Mouse (Mus musculus): ENCODE measurements around the gene Fam174a.

Fam174a gene

DNA sequence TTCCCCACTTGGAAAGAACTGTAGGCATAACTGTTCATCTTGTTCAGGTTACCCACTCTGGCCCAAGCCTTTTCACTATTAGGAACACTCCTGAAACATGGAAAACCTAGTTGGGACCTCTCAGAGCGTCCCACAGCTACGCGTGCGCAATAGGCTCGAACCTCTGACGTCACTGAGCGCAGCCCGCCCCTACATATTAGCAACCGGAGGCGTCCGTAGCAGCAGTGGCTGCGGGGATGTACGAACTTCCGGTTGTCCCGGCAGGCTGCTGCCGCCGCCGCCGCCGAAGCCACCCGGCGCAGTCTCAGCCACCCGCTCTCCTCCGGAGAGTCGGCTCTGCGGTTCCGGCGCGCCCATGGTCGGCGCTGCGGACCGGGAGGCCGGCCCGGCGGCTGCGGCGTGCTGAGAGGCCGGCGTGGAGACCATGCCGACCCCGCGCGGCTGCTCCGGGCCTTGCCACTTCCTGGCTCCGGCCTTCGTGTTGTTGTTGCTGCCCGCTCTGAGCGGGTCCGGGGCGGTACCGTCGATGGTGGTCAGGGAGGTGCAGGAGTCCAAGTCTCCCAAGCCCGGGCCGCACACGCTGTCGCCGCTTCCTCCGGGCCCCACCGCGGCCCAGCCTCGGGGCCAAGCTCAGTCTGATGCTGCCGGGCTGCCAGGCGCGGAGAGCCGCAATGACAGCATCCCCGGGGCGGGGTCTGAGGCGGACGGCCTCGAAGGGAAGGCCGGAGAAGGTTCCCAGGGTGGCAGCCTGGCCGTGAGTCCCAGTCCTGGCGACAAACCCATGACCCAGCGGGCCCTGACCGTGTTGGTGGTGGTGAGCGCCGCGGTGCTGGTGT lies at the start of gene Fam174a:
TSS of gene Fam174a (plus strand) at position 231 of the 836 bp plus-strand sequence.
- peak; percentile 91 for DNase-seq (ENCODE audit: low read depth, low spot score)

DNA sequence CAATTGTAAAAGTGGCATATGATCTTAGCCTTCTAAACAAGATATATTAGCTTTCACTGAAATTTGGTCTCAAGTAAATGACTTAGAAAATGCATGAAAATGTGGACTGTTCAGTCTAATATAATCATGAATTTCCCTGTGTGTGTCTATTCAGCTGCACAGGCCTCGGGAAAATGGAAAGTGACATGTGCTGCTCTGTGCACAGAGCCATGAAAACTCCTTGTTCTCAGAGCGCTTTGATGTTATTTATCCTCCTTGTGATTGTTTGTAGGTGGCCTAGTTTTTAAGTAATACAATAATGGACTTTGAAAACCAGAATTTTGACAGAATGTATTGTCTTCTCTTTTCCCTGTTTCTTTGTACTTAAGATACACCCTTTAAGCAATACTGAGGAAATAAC lies 49.6 kb upstream of the Fam174a start:
- DNase-seq (ENCODE audit: low read depth, low spot score), result no peak

DNA sequence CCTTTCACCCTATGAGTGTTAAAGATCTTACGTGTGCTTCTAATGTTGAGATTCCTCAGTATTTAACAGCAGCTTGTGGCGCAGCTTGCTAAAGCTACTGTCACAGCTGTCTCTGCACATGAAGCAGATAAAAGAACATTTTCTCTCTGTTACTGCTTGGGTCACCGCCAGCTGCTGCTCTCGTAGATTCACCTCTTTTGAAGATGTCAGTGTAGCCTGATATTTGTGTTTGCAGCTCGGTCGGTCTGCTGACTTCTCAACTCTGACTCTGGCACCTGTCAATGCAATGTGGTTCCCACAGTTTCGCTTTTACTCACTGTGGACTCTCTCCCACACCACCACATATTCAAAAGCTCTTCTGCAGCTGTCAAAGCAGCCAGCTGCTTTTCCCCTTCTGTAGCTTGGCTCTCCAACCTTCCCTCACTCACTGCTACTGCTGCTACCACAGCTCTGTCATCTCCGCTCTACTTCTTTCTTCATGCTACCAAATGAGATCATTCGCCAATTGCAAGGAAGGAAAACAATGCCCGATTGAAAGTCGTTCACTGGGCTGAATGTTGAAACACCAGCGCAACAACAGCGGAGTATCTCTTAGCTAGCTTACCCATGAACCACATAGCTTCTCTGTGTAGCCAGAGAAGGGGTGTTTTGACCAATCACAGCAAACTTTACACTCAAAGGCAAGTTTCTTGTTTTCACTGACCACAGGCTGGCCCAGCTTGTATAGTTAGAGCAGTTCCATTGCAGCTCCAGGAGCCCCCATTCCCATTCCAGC lies 45.3 kb upstream of the Fam174a start:
- no peak for DNase-seq (ENCODE audit: low read depth, low spot score)

DNA sequence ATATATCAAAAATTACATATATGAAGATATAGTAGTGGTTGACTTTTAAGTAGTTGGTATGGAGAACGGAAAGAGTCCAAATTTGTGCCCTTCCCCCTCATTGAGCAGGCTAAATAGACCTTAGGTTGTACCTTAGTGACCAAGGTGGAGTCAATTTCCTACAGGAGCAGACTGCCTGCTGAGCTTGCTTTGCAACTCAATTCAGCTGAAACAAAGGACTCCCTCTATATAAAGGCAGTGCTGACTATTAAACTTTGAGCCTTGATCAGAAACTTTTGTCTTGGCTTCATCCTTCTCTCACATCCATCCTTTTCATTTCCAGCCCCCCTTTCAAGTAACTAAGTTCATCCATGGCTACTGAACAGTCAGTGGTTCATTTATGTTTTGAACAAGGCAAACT lies 40.1 kb upstream of the Fam174a start:
- no peak for DNase-seq (ENCODE audit: low read depth, low spot score)

DNA sequence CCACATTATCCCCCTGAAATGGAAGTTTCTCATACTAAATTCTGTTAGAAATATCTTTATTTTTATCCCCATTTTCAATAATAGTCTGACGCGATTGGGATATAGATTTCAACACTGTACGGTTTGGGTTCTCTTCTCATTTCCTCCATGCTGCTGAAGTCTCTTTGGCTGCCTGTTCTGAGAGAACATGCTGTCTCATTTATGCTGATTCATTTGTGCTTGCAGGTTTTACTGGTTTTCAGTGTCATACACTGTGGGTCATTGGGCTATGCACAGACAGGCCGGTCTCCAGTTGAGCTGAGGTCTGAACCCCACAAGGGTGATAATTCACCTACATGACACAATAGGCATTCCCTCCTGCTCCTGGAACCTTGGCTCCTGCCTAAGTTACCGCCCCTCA lies 5.1 kb upstream of the Fam174a start:
- DNase-seq (ENCODE audit: low read depth, low spot score), result no peak

DNA sequence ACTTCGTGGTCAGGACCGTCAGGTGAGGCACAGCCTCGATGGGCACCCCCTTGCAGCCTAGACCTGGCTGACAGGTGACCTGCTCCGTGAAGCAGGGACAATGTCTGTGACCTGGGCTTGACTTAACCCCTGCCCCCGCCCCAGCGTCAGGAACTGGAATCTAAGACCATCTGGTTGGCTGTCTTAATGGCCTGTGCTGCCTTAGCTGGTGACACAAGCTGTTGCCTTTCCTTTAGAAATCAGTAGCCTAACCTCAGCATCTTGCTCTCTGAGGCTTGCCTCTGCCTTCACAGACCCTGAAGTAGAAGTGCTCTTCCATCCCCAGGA lies 769 bp downstream of the Fam174a start:
- DNase-seq (ENCODE audit: low read depth, low spot score), result no peak

DNA sequence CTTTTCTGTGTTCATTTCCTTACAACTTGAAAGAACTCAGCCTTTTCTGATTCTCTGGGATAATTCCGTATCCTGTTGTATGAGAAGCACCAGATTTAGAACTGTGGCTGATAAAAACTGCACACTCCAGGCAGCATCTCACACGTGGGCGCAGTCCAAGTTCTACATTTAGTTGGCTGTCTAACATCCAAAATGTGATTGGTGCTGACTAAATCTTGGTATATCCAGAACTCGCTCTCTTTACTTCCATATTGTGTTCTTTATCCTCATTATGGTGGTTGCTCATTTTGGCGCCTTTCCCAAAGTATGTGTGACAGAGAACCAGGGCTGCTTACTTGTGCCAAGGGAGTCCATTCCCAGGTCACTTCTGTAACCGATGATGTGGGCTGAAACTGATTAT lies 2.6 kb downstream of the Fam174a start:
- no peak for DNase-seq (ENCODE audit: low read depth, low spot score)

DNA sequence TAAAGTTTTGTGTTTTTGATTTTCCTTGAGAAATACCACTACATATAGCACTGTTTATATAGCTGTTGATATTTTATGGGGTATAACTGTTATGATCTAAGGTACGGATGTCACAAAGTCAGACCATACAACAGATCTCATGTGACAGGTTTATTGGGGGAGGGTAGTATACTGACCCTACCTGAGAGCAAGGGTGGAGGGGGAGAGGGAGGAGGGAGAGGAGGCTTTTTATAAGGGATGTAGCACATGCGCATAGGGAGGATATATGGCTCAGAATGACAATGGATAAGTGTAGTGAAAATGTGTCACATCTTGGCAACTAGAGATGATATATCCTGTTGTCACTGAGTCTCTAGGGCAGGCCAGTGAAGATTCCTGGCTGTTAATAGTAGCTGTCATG lies 8.8 kb downstream of the Fam174a start:
- DNase-seq (ENCODE audit: low read depth, low spot score), result no peak

DNA sequence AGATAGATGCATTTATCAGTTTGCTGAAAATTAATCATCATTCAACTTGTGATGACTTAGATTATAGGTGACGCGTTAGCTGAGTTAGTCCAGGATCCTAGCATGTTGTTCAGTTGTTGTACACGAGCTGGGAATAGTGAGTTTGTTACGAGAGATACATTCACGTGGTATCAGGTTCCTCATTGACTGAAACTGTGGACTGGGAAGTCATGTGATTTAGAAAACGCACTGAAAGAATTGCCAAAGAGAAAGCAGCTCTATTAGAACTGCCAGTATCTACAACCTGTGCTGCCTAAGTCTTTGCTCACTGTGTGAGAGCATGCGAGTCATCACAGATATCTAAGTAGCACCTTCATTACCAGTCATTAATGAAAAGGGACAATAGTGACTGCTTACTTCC lies 9.6 kb downstream of the Fam174a start:
- no peak for DNase-seq (ENCODE audit: low read depth, low spot score)

DNA sequence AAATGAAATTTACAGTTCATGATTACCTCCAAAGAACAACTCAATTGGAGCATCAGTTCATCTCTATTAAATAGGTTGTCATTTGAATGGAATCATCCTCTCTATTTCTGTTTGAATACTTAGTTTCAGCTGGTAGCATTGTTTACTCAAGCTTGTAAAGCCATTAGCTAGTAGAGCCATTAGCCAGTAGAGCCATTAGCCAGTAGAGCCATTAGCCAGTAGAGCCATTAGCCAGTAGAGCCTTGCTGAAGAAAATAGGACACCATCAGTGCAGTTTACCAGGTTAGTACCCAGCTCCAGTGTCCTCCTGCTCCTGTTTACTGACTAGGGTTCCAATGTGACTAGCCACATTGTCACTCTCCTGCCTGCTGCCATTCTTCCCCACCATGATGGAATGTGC lies 13.4 kb downstream of the Fam174a start:
- no peak for DNase-seq (ENCODE audit: low read depth, low spot score)

DNA sequence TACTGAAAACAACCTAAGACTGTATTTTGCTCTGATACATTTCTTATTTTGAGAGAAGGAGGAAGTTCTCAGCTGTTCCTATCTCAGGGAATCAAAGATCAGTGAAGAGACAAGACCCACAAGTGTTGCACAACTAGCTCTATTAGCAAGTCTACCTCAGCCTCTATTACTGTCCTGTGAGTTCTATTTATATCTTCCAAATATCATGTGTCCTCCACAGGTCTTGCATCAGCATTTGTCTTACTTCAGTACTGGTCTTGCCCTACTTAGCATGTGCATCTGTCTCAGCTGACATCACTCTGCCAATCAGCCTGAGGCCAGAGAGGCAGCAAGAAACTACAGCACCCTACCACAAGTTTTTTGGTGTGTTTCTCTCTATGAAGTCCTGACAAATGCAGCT lies 26.2 kb downstream of the Fam174a start:
- DNase-seq (ENCODE audit: low read depth, low spot score), result no peak

DNA sequence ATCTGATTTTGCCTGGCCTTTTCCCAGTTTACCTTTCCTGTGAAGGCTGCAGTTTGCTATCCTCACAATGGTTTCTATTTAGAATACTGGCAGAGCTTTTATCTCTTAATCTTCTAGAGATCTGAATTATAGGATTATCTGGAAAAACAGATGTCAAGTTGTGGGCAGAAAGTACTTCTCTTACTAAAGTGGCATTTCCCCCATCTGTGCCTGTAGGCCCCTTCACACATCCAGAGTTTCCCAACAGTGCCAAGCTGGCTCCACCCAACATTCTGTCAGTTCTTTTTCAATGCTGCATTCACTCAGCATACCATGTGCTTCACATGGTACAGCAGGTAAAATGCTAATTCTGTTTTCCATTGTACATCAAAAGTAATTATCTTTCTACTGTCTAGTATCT lies 28.8 kb downstream of the Fam174a start:
- DNase-seq (ENCODE audit: low read depth, low spot score), result no peak

DNA sequence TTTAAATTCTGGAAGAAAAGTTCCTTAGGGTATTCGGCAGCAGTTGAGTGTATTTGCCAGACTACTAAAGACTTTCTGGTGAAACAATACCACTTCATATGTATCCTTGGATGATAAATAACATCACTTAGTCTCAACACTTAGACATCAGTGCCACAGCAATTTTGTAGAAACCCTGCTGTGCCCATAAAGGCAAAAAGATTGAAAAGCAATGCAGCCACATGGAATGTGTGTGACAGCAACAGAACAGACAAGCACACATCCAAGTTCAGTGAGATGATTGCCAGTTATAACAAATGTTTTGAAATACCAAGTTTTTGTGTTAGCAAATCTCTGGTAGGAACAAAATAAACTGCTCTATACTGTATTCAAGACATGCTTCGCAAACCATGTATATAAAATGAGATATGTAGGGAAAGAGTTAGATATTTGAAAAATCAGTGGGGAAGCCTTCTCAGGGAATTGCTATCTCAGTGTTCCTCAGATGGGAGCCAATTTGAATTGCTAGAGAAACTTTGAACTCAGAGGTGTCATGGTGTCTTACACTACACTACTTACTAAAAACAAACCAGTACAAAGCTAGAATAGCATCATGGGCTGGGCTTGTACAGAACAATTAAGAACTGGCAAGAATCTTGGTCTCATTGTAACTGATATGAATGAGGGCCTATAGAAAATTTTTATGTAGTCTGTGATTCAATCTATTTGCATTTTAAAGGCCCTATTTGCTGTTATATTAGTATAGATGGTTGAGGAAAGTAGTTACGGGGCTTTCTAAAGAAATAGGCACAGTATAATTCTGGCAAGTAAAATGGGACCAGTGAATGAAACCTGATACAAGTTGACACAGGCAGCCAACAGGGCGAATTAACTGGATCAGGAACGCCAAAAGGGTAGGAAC lies 30.4 kb downstream of the Fam174a start:
- DNase-seq (ENCODE audit: low read depth, low spot score), result no peak

DNA sequence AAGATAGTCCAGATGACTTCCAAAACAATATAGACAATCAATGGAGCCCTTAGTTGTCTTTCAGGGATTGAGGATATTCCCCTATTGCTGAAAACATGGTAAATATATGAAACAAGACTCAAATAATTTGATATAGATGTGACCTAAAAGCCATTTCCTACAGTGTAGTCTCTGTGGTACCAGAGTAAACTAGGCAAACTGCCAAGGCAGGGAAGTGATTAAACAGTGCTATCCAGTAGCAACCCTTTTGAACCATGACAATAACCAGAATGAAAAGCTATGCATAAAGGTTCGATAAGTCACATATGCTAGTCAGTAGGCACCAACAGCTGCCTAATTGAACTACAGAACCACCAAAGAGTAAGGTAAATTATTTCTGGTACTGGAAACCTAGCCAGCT lies 40.7 kb downstream of the Fam174a start:
- DNase-seq (ENCODE audit: low read depth, low spot score), result no peak

DNA sequence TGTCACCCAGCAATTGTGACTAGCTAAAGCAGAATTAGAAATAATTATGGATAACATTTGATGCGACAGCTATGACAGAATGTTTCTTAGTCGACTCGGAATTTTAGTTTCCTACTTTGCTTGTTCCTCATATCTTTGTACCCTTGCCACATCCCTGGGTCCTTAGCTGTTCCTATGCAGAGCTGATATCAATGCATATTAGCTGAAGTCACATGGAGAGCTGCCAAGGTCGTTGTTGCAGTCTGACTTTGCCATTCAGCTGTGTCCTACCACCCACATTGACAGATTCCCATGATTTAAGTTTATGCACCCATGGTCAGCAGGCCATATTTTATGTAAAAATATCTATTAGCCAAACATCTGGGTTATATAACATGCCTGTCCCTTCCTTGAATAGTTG lies 43.5 kb downstream of the Fam174a start:
- no peak for DNase-seq (ENCODE audit: low read depth, low spot score)

DNA sequence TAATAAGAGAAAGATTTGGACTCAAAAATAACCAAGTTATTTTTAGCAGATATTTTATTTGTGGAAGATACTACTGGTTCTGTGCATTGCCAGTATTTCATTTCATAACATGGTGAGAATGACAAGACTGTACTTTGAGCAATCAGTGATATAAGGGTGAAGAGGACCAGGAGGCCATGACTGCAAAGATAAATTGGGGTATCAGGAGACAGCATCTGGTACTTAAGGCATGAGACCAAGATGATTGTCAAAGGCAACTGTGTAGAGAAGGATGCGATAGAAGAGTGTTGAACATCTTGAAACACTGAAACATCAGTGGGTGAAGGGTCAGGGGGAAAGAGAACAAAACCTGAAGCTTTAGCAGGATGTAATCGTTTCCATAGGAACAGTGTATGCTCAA lies 50.3 kb downstream of the Fam174a start:
- DNase-seq (ENCODE audit: low read depth, low spot score), result no peak

DNA sequence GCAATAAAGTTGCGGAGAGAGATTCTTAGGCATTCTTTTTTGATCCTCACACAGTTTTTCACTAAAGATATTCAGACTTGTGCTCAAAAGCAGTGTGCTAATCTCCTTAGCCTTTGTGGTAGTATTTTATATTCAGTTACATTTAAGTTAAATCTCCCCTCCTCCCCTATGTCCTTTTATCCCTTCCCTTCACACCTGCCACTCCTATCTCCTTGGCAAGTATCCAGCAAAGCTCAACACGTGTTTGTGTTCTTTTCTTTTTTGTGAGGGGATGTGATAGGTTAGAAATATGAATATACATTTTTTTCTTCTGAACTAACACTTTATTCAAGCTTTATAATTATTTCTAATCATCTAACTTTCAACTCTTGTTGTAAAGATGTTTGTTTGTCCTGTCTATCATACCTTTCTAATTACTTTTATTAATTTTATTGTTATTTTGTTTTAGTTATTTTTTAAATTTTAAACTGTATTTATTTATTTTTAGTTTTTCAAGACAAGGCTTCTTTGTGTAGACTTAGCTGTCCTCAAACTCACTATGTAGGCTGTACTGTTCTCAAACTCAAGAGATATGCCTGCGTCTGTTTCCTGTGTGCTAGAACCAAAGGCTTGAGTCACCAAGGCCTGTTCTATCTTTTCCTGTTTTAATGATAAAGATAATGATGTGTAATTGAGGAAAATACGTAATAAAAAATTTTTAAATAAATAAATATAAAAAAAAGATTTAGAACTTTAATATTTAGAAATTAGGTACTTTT lies 53.4 kb downstream of the Fam174a start:
- no peak for DNase-seq (ENCODE audit: low read depth, low spot score)

DNA sequence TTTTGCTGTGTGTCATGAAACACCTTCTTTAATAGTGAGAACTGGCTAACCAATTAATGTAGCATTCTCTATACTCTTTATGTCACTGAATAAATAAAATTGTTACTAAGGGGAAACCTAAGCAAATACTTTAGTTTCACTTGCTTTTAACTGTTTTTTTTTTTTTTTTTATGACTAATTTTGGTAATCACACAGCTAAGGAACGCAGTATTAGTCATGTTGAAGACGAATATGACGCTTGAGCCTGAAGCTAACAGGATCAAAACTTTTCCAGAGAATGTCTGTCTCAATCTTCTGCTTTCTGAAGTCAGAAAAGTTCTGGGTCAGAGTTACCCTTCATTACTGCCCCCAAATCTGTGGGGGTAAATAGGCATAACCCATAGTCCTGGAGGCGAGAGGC lies 54.3 kb downstream of the Fam174a start:
- DNase-seq (ENCODE audit: low read depth, low spot score), result no peak

DNA sequence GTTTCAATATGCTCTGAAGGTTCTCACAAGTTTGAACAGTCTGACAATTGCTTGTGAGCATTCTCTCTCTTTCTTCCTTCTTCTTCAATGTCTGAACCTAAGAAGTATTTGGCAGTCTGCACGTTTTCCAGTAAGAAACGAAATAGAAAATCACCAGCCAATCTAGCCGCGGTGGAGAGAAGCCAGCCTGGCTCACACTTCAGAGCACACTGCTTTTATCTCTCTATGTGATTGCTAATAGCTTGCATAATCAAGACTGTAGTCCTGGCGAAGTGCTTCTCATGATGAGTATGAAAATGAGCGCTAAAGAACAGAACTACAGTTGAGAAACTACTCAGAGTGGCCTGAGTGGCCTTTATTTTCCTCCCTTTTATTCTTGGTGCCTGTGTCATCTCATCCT lies 62.0 kb downstream of the Fam174a start:
- no peak for DNase-seq (ENCODE audit: low read depth, low spot score)

DNA sequence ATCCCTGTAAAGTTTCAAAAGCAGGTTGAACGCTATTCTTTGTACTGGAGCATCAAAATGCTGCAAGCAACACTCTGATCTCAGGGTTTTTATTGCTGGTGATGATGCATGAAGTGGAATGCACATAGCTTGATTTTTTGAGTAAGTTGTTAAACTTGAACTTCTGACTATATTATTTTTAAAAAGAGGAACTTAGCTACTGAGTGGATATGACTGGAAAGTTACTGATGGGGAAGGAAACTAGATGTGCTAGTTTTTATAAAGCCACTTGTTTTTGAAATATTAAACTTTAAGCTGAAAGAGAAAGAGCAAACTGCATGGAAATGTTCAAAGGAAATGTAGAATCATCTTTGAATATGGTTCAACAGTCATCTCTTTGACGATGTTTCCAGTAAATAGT lies 67.6 kb downstream of the Fam174a start:
- no peak for DNase-seq (ENCODE audit: low read depth, low spot score)

All from forelimb bud, embryonic 11.5 days (tissue).